Mouse (Mus musculus) CH12.LX (cell line): Measurements from ENCODE around the gene Fuca2. TPM values are rescaled to one million over a fixed set of nuclear protein-coding genes. Genes with fewer than 3 reads are reported as not detected.

Source experiments
- DNase-seq: peaks from one replicate; pipeline ENCODE4 v3.0.0-alpha.2; 2013; ENCODE audit errors: extremely low read depth
- H3K27ac ChIP-seq: 2 replicates; pipeline ENCODE4 v1.5.1; 2012; ENCODE audit warnings: low read depth, mild to moderate bottlenecking, control low read depth, moderate library complexity; ENCODE audit not compliant: insufficient read depth
- H3K27me3 ChIP-seq: replicated peaks from 2 replicates; pipeline ENCODE3; 2012; ENCODE audit warnings: inconsistent platforms
- H3K36me3 ChIP-seq, 2 experiments: replicated peaks in 1 of 2; 2 replicates each; pipeline versions ENCODE3 to v1.6.1; 2012; ENCODE audit warnings: inconsistent platforms in 1 of 2, low read length in 1 of 2, mild to moderate bottlenecking in 1 of 2, mixed read lengths in 1 of 2, moderate library complexity in 1 of 2; ENCODE audit not compliant: control insufficient read depth in 1 of 2, insufficient read depth in 1 of 2
- H3K4me1 ChIP-seq, 2 experiments: 2 replicates each; pipeline ENCODE4 v1.6.1; 2012; ENCODE audit warnings: inconsistent platforms in 1 of 2, moderate library complexity in 1 of 2; ENCODE audit not compliant: insufficient read depth in 2 of 2, control insufficient read depth in 1 of 2
- H3K4me2 ChIP-seq: 2 replicates; pipeline ENCODE4 v1.6.1; 2012; ENCODE audit warnings: low read depth, mild to moderate bottlenecking, control low read depth; ENCODE audit not compliant: poor library complexity, insufficient read depth, severe bottlenecking
- H3K4me3 ChIP-seq, 3 experiments: fragments of 150-350 bp in 1 of 3; sonication (generic) in 1 of 3; replicated peaks in 1 of 3; 2 replicates each; pipeline versions ENCODE3 to v1.5.1; 2011 to 2012; ENCODE audit warnings: low read depth in 2 of 3, low read length in 2 of 3, mild to moderate bottlenecking in 2 of 3, moderate library complexity in 2 of 3, control low read depth in 1 of 3, improper control_type of control experiment in 1 of 3, inconsistent platforms in 1 of 3, mixed read lengths in 1 of 3; ENCODE audit not compliant: poor library complexity in 1 of 3
- H3K79me2 ChIP-seq: replicated peaks from 2 replicates; pipeline ENCODE4 v1.6.1; 2012; ENCODE audit warnings: mild to moderate bottlenecking, moderate library complexity; ENCODE audit not compliant: control insufficient read depth, poor library complexity, insufficient read depth, severe bottlenecking; ENCODE audit errors: extremely low read depth
- H3K9ac ChIP-seq: 2 replicates; pipeline ENCODE4 v1.6.1; 2012; ENCODE audit warnings: low read depth, mild to moderate bottlenecking, control low read depth, moderate library complexity; ENCODE audit not compliant: insufficient read depth
- H3K9me3 ChIP-seq: replicated peaks from 2 replicates; pipeline ENCODE3; 2012; ENCODE audit warnings: low read length, inconsistent platforms, mixed read lengths
- CHD1 ChIP-seq: IDR thresholded peaks from 2 replicates; pipeline ENCODE4 v1.6.1; 2012; ENCODE audit warnings: low read depth, low read length, improper control_type of control experiment, inconsistent platforms
- CTCF ChIP-seq, 2 experiments: IDR thresholded peaks in 1 of 2; conservative IDR thresholded peaks in 1 of 2; 2 replicates each; pipeline ENCODE4 v1.5.1; 2011 to 2012; ENCODE audit warnings: low read depth in 2 of 2, low read length in 2 of 2, improper control_type of control experiment in 1 of 2, inconsistent platforms in 1 of 2, mild to moderate bottlenecking in 1 of 2, moderate library complexity in 1 of 2
- E2F4 ChIP-seq: IDR thresholded peaks from 2 replicates; pipeline ENCODE4 v1.6.1; 2011; ENCODE audit warnings: low read depth, low read length, improper control_type of control experiment; ENCODE audit not compliant: insufficient replicate concordance
- ELF1 ChIP-seq: IDR thresholded peaks from 2 replicates; pipeline ENCODE4 v1.6.1; 2014; ENCODE audit warnings: low read depth, mild to moderate bottlenecking, inconsistent platforms, low read length, improper control_type of control experiment
- EP300 ChIP-seq: IDR thresholded peaks from 2 replicates; pipeline ENCODE4 v1.6.1; 2011; ENCODE audit warnings: low read length, improper control_type of control experiment
- GABPA ChIP-seq: IDR thresholded peaks from 2 replicates; pipeline ENCODE4 v1.6.1; 2012; ENCODE audit warnings: low read depth, low read length, improper control_type of control experiment, inconsistent platforms; ENCODE audit not compliant: insufficient replicate concordance
- HCFC1 ChIP-seq: IDR thresholded peaks from 2 replicates; pipeline ENCODE4 v1.6.1; 2012; ENCODE audit warnings: low read depth, mild to moderate bottlenecking, inconsistent platforms, low read length, improper control_type of control experiment
- IRF4 ChIP-seq: IDR thresholded peaks from 2 replicates; pipeline ENCODE4 v1.6.1; 2014; ENCODE audit warnings: low read depth, mild to moderate bottlenecking, inconsistent platforms, low read length, improper control_type of control experiment
- JUN ChIP-seq: IDR thresholded peaks from 2 replicates; pipeline ENCODE4 v1.6.1; 2011; ENCODE audit warnings: low read depth, mild to moderate bottlenecking, low read length, improper control_type of control experiment, moderate library complexity; ENCODE audit not compliant: insufficient read depth
- KAT2A ChIP-seq: IDR thresholded peaks from 2 replicates; pipeline ENCODE4 v1.6.1; 2012; ENCODE audit warnings: low read length, improper control_type of control experiment, inconsistent platforms; ENCODE audit not compliant: insufficient replicate concordance
- MAFK ChIP-seq: IDR thresholded peaks from 2 replicates; pipeline ENCODE4 v1.6.1; 2011; ENCODE audit warnings: low read length, improper control_type of control experiment; ENCODE audit not compliant: insufficient replicate concordance
- MAX ChIP-seq: IDR thresholded peaks from 2 replicates; pipeline ENCODE4 v1.6.1; 2011; ENCODE audit warnings: low read length, improper control_type of control experiment
- MAZ ChIP-seq: IDR thresholded peaks from 2 replicates; pipeline ENCODE4 v1.6.1; 2012; ENCODE audit warnings: low read depth, mild to moderate bottlenecking, inconsistent platforms, low read length, improper control_type of control experiment, moderate library complexity
- MEF2A ChIP-seq: IDR thresholded peaks from 2 replicates; pipeline ENCODE4 v1.6.1; 2014; ENCODE audit warnings: low read depth, mild to moderate bottlenecking, inconsistent platforms, low read length, improper control_type of control experiment, borderline replicate concordance
- MXI1 ChIP-seq: IDR thresholded peaks from 2 replicates; pipeline ENCODE4 v1.6.1; 2011; ENCODE audit warnings: mild to moderate bottlenecking, low read depth, low read length, improper control_type of control experiment
- MYC ChIP-seq: IDR thresholded peaks from 2 replicates; pipeline ENCODE4 v1.6.1; 2011; ENCODE audit warnings: low read depth, mild to moderate bottlenecking, improper control_type of control experiment, low read length
- NELFE ChIP-seq: IDR thresholded peaks from 2 replicates; pipeline ENCODE4 v1.6.1; 2011; ENCODE audit warnings: low read depth, low read length, improper control_type of control experiment
- NRF1 ChIP-seq: IDR thresholded peaks from 2 replicates; pipeline ENCODE4 v1.6.1; 2014; ENCODE audit warnings: low read depth, mild to moderate bottlenecking, inconsistent platforms, low read length, improper control_type of control experiment, moderate library complexity
- PAX5 ChIP-seq: IDR thresholded peaks from 2 replicates; pipeline ENCODE4 v1.6.1; 2012; ENCODE audit warnings: low read length, inconsistent platforms, mixed read lengths
- POLR2A ChIP-seq: IDR thresholded peaks from 2 replicates; pipeline ENCODE4 v1.6.1; 2011; ENCODE audit warnings: low read depth, mild to moderate bottlenecking, improper control_type of control experiment, low read length
- POLR2AphosphoS2 ChIP-seq: IDR thresholded peaks from 2 replicates; pipeline ENCODE4 v1.6.1; 2011; ENCODE audit warnings: low read depth, low read length, improper control_type of control experiment
- RAD21 ChIP-seq: IDR thresholded peaks from 2 replicates; pipeline ENCODE4 v1.6.1; 2011; ENCODE audit warnings: low read depth, mild to moderate bottlenecking, low read length, improper control_type of control experiment, moderate library complexity
- RCOR1 ChIP-seq: conservative IDR thresholded peaks from 2 replicates; pipeline ENCODE4 v1.6.1; 2012; ENCODE audit warnings: low read depth, mild to moderate bottlenecking, inconsistent platforms, low read length, improper control_type of control experiment
- SIN3A ChIP-seq: IDR thresholded peaks from 2 replicates; pipeline ENCODE4 v1.6.1; 2012; ENCODE audit warnings: low read length, improper control_type of control experiment, inconsistent platforms
- TCF12 ChIP-seq: IDR thresholded peaks from 2 replicates; pipeline ENCODE4 v1.6.1; 2014; ENCODE audit warnings: low read depth, mild to moderate bottlenecking, inconsistent platforms, low read length, improper control_type of control experiment
- UBTF ChIP-seq: IDR thresholded peaks from 2 replicates; pipeline ENCODE4 v1.6.1; 2012; ENCODE audit warnings: low read depth, mild to moderate bottlenecking, inconsistent platforms, low read length, improper control_type of control experiment, moderate library complexity
- ZC3H11A ChIP-seq: IDR thresholded peaks from 2 replicates; pipeline ENCODE4 v1.6.1; 2012; ENCODE audit warnings: low read depth, mild to moderate bottlenecking, inconsistent platforms, low read length, improper control_type of control experiment
- ZKSCAN1 ChIP-seq: IDR thresholded peaks from 2 replicates; pipeline ENCODE4 v1.6.1; 2012; ENCODE audit warnings: low read depth, inconsistent platforms, low read length, improper control_type of control experiment, borderline replicate concordance
- ZMIZ1 ChIP-seq: IDR thresholded peaks from 2 replicates; pipeline ENCODE4 v1.6.1; 2012; ENCODE audit warnings: low read depth, mild to moderate bottlenecking, inconsistent platforms, low read length, improper control_type of control experiment
- ZNF384 ChIP-seq: IDR thresholded peaks from 2 replicates; pipeline ENCODE4 v1.6.1; 2012; ENCODE audit warnings: low read depth, low read length, improper control_type of control experiment, inconsistent platforms
- dilution Hi-C: fragments of 300-500 bp; cut with MboI; formaldehyde crosslinking; loops from 2 replicates; pipeline ENCODE4 v1.14.3; 2020; ENCODE audit warnings: low sequenced_read_pairs; ENCODE audit not compliant: extremely low pct_unique_long_range_greater_than_20kb, extremely low pct_ligation_motif_present
- in situ Hi-C: fragments of 300-500 bp; cut with MboI; formaldehyde crosslinking; loops from 3 replicates; pipeline ENCODE4 v1.14.3; 2019; ENCODE audit warnings: low sequenced_read_pairs, low pct_ligation_motif_present, low pct_unique_long_range_greater_than_20kb, mixed read lengths
- polyA plus RNA-seq: library from polyadenylated mRNA; unstranded; fragments of >175 nt; gene quantifications from 2 replicates; pipeline ENCODE4 v1.2.1, GENCODE M21; 2012; ENCODE audit warnings: low read depth; ENCODE audit not compliant: insufficient read length
- total RNA-seq, 2 experiments: library from RNA; depleted of rRNA; stranded (reverse); fragments of 300-350 nt in 1 of 2; fragments of >200 nt in 1 of 2; gene quantifications; 2 replicates each; pipeline ENCODE4 v1.2.3; 2012 to 2014

Gene Fuca2
- total and polyA plus RNA-seq, 3 experiments, result 28.2 to 42.2 (median 37.5) TPM

- TF ChIP-seq MAFK, result no peak
- no peak for TF ChIP-seq JUN
Observed at GRCm38 (mm10) chr10:13528155-13528554, 28.8 kb downstream of the Fuca2 start (continued).

- H3K9me3 ChIP-seq, result no peaks in the 10 kb centered on the region
- DNase-seq, result no peak
- H3K36me3 ChIP-seq, result peaks cover 27 to 55% of the 10 kb centered on the region in 2 experiments
- in situ Hi-C loops, result no loop called here
- TF ChIP-seq TCF12 (no peak), ZMIZ1 (no peak), UBTF (no peak), PAX5 (no peak), EP300 (no peak), SIN3A (no peak), MYC (no peak), CTCF (conservative IDR thresholded peaks at IDR 0.05 in 1 of 2, IDR thresholded peaks at IDR 0.05 in 1 of 2; ENCODE audit: low read depth in 2 of 2, low read length in 2 of 2) (no peak), NELFE (no peak), RCOR1 (no peak), POLR2AphosphoS2 (no peak), GABPA (no peak), IRF4 (no peak), KAT2A (no peak), HCFC1 (no peak), ELF1 (no peak), ZNF384 (no peak), RAD21 (no peak), ZC3H11A (no peak)
- H3K27me3 ChIP-seq, result no peaks in the 10 kb centered on the region
- no peak overlapping the region for H3K4me2 ChIP-seq
- H3K4me1 ChIP-seq, result no peaks in the 10 kb centered on the region
- no peak overlapping the region for H3K27ac ChIP-seq
- dilution Hi-C loops, result no loop called here
- H3K4me3 ChIP-seq, result no peak overlapping the region
- H3K9ac ChIP-seq, result no peak overlapping the region
- H3K79me2 ChIP-seq, result no peaks in the 10 kb centered on the region
Observed at GRCm38 (mm10) chr10:13534751-13535150, 35.4 kb downstream of the Fuca2 start.

DNA sequence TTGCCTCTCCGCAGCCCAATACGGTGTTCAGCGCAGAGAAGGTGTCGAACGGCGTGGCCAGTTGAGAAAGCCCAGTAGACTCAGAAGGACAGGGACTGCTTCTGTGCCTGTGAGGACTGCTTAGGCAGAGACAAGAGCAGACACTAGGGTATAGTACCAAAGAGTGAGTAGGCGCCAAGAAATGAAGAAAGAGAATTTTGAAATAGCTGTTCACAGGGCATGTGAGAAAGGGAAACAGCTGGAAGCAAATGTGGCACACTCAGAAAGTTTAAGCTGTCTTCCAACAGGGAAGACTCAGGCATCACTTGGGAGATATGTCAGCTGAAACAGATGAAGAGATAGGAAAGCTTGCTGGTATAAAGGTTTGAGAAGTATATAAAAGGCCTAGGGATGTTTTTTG lies 37.4 kb downstream of the Fuca2 start:
- no peak overlapping the region for H3K4me2 ChIP-seq

More for the DNA sequence above, 37.4 kb downstream of the Fuca2 start:
- Histone ChIP-seq H3K27ac (no peak overlapping the region), H3K9me3 (no peaks in the 10 kb centered on the region), H3K9ac (no peak overlapping the region), H3K27me3 (no peaks in the 10 kb centered on the region), H3K4me3 (no peak overlapping the region), H3K4me1 (no peaks in the 10 kb centered on the region), H3K79me2 (no peaks in the 10 kb centered on the region), H3K36me3 (peaks cover 25 to 57% of the 10 kb centered on the region in 2 experiments)
- TF ChIP-seq TCF12 (no peak), MAZ (no peak), ZC3H11A (no peak), CHD1 (no peak), CTCF (conservative IDR thresholded peaks at IDR 0.05 in 1 of 2, IDR thresholded peaks at IDR 0.05 in 1 of 2; ENCODE audit: low read depth in 2 of 2, low read length in 2 of 2) (no peak), MAX (no peak), NRF1 (no peak), MXI1 (no peak), UBTF (no peak), ZMIZ1 (no peak), SIN3A (no peak), ZKSCAN1 (no peak), MEF2A (no peak), GABPA (no peak), POLR2A (no peak), HCFC1 (no peak), E2F4 (no peak)
- DNase-seq, result no peak
- in situ Hi-C loops, result no loop called here
- dilution Hi-C loops, result no loop called here
